Mouse (Mus musculus): ENCODE measurements at regions not wholly inside any gene's neighbourhood (a gene's known extent, or its start where the extent isn't known, plus 50 kb on each side); places are given as distances from the start of the nearest gene placed in this dataset.
"Not testable (repeated sequence)": the region's sequence is repeated elsewhere in the genome, so short reads cannot be mapped to it uniquely, and the experiment has no call there.

DNA sequence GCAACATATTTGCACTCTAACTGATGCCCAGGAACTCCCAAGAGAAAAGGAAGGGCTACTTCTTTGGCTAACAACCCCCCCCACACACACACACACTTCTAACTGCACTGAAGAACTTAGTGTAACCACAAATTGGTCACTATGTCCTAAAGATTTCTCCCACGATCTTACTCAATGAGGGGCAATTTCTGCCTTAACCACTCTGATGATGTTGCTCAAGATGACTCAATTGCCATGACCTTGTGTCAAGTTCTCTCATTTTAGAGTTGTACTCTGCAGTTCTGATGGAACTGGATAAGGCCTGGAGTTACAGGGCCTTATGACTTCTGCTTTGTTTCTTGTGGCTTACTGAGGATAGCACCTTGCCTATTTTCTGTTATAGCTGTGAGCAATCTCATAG is 81.7 kb downstream of the Sem1 start:
- no peak overlapping the region for H3K4me2 ChIP-seq
- no peak for ATAC-seq (ENCODE audit: low FRiP score)

DNA sequence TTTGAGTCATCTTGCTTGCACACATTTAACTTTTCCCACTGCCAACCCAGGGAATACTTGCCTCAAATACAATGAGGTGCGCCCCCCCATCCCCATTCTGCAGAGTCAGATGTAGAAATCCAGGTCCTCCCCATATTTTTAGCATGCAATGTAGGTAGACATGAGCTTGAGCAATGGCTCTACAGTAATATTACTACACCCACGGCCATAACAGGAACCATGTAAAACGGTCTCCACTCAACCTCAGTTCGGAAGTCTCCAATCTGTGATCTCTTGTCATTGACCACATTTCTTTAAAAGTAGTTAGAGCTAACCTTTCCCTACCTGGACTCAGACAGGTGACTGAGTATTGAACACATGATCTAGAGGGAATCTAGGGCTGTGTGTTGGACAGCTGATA is 82.1 kb downstream of the Sem1 start:
- Histone ChIP-seq H3K27ac (no peak overlapping the region), H3K9ac (no peak overlapping the region), H3K4me2 (no peak overlapping the region), H3K27me3 (no peaks in the 10 kb centered on the region), H3K4me1 (replicated peaks) (no peaks in the 10 kb centered on the region), H3K4me3 (no peak overlapping the region), H3K36me3 (no peaks in the 10 kb centered on the region), H3K9me3 (no peaks in the 10 kb centered on the region)
- 96% methylated on average over 4 of the region's 4 CpGs for WGBS
- ATAC-seq (ENCODE audit: low FRiP score) = no peak

More for the DNA sequence above, 81.7 kb downstream of the Sem1 start:
- Histone ChIP-seq H3K27ac (no peak overlapping the region), H3K36me3 (no peaks in the 10 kb centered on the region), H3K4me3 (no peak overlapping the region), H3K9ac (no peak overlapping the region), H3K4me1 (replicated peaks) (no peaks in the 10 kb centered on the region), H3K9me3 (no peaks in the 10 kb centered on the region), H3K27me3 (no peaks in the 10 kb centered on the region)
- WGBS = 88% methylated on average over 1 of the region's 1 CpGs

DNA sequence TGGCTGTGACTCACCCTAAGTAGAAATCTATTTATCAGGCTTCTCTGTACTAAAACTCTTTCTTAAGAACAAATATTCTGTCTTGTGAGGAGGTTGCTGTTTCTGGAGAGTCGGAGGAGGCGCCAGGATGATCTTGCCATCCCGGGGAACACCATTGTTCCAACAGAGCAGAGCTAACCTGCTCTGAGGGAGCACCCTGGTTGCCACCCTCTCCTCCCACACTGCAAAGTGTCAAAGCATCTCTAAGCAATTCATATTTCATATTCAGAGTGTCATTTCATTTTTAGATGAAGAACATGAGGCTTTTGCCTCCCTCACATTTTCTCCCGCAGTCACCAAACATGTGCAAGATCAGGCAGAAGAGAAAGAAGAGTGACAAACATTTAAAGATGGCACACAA is 90.3 kb downstream of the Sem1 start:
- WGBS = 85% methylated on average over 4 of the region's 4 CpGs
- no peaks in the 10 kb centered on the region for H3K36me3 ChIP-seq
- H3K27ac ChIP-seq = no peak overlapping the region
- H3K4me1 ChIP-seq (replicated peaks) = no peaks in the 10 kb centered on the region
- H3K9me3 ChIP-seq = no peaks in the 10 kb centered on the region
- H3K4me2 ChIP-seq = no peak overlapping the region
- no peak for ATAC-seq (ENCODE audit: low FRiP score)
- H3K9ac ChIP-seq = no peak overlapping the region
- no peaks in the 10 kb centered on the region for H3K27me3 ChIP-seq
- no peak overlapping the region for H3K4me3 ChIP-seq

DNA sequence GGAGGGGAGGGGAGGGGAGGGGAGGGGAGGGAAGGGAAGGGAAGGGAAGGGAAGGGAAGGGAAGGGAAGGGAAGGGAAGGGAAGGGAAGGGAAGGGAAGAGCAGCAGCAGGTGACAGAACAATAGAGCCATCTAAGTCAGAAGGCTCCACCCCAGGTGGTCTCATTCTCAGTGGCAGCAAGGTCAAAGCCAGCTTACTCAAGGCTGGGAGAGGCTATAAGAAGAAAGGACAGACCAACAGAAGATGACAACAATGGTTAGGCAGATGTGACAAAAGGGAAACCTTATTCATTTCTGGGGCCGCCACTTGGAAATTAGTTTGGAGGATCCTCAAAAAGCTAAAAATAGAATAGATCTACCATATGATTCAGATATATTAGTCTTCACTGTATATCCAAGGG is 96.9 kb downstream of the Sem1 start:
- H3K27ac ChIP-seq; H3K27me3 ChIP-seq; H3K9me3 ChIP-seq; H3K4me3 ChIP-seq; H3K9ac ChIP-seq; H3K36me3 ChIP-seq; H3K4me1 ChIP-seq (replicated peaks); H3K4me2 ChIP-seq; ATAC-seq (ENCODE audit: low FRiP score): not testable (repeated sequence)
- 93% methylated on average over 1 of the region's 1 CpGs for WGBS

DNA sequence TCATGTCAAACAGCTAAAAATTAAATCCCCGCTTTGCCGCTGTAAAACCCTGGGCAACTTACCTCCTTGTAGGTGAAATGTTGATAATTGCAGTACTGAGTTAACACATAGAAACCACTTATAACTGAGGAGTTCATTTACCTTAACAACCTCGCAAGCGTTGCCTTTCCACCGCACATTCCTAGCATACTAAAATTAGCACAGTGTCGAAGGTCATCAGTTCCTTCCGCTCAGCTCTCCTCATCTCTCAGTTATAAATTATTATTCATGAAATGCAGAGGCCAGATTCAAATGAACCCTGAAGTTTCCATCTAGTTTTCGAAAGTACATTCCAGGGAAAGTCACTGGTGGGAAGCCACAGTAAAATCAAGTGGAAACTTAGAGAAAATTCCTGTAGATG is 108.1 kb downstream of the Sem1 start:
- Histone ChIP-seq H3K4me3 (no peak overlapping the region), H3K27me3 (0 out of 2 replicates have a peak, but pooled peaks cover 2% of the 10 kb centered on the region), H3K27ac (no peak overlapping the region), H3K9ac (no peak overlapping the region), H3K36me3 (no peaks in the 10 kb centered on the region), H3K4me2 (no peak overlapping the region), H3K9me3 (no peaks in the 10 kb centered on the region), H3K4me1 (replicated peaks) (no peaks in the 10 kb centered on the region)
- WGBS = 74% methylated on average over 8 of the region's 8 CpGs
- no peak for ATAC-seq (ENCODE audit: low FRiP score)

DNA sequence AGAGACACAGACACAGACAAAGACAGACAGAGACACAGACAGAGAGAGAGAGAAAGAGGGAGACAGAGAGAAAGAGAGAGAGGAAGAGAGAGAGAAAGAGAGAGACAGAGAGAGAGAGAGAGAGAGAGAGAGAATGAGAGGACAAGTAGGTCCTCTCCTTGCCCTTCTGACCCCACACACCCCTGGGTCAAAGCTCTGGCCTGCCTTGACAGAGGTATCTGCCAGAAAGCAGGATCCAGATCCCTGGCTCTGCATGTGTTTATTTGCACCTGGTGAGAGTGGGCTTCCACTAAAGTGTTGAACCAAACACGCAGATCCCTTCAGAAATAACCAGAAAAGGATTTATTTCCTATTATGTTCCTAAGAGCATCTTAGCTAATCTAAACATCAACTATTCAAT is 110.9 kb downstream of the Sem1 start:
- 49% methylated on average over 1 of the region's 1 CpGs for WGBS
- no peak overlapping the region for H3K27ac ChIP-seq
- H3K4me2 ChIP-seq = no peak overlapping the region
- no peak for ATAC-seq (ENCODE audit: low FRiP score)
- no peak overlapping the region for H3K9ac ChIP-seq
- H3K4me1 ChIP-seq (replicated peaks) = peaks cover 14% of the 10 kb centered on the region
- no peak overlapping the region for H3K4me3 ChIP-seq
- H3K9me3 ChIP-seq = no peaks in the 10 kb centered on the region
- no peaks in the 10 kb centered on the region for H3K36me3 ChIP-seq
- H3K27me3 ChIP-seq = 0 out of 2 replicates have a peak, but pooled peaks cover 2% of the 10 kb centered on the region

DNA sequence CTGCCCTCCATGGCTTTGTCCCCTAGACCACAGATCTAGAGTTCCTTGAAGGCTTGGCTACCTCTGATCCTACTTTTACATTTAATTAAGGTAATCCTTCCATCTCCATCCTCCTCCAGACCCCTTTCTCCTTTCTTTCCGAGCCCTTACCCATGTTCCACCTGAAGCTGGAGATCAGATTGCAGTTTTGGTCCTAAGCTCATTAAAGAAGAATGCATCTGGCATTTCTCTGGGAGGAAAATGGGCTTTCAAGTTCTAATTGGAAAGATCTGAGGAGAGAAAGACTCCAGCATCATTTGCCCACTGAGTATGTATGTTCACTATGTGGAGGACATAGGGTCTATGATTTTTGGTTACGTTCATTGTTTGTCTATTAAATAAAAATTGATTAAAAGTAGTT is 112.2 kb downstream of the Sem1 start:
- Histone ChIP-seq H3K4me3 (no peak overlapping the region), H3K9me3 (no peaks in the 10 kb centered on the region), H3K9ac (no peak overlapping the region), H3K27ac (no peak overlapping the region), H3K36me3 (no peaks in the 10 kb centered on the region), H3K4me2 (no peak overlapping the region), H3K4me1 (replicated peaks) (peaks cover 14% of the 10 kb centered on the region), H3K27me3 (0 out of 2 replicates have a peak, but pooled peaks cover 2% of the 10 kb centered on the region)
- WGBS = 81% methylated on average over 2 of the region's 2 CpGs
- ATAC-seq (ENCODE audit: low FRiP score) = no peak

DNA sequence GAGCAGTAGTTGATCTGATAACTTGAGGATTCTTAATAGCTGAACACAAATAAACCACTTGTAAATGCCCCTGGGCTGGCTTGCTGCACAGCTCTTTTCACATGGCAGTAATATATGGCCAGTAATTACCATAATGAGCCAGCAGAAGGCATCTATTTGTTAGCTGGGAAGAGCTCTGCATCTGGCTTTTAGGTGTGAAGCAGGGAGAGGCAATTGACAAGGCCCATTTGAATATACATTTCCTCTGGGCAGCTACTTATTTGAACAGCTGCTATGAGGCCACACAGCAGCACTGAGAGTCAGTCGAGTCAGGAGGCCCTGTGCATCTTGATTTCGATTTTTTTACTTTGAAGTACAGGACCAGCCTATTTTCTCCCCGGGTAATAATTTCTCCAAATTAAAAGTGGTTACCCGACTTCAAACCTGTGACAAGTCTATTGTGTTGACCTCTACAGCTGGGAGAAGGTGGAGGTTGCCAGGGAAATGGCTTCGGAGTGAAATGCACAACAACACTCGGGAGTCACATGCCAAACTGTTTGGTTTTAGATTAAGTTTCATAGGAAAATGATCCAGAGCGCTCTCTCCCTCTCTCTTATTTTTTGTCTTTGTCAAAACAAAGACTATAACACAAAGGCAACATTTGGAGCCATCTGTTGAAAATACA is 114.5 kb downstream of the Sem1 start:
- H3K36me3 ChIP-seq = no peaks in the 10 kb centered on the region
- H3K4me2 ChIP-seq = no peak overlapping the region
- 0 out of 2 replicates have a peak, but pooled peaks cover 2% of the 10 kb centered on the region for H3K27me3 ChIP-seq
- 20% methylated on average over 7 of the region's 7 CpGs for WGBS
- peaks cover 20% of the 10 kb centered on the region for H3K4me1 ChIP-seq (replicated peaks)
- ATAC-seq (ENCODE audit: low FRiP score) = peak; percentile 68
- no peak overlapping the region for H3K9ac ChIP-seq
- no peaks in the 10 kb centered on the region for H3K9me3 ChIP-seq
- H3K4me3 ChIP-seq = no peak overlapping the region
- H3K27ac ChIP-seq = no peak overlapping the region; the same call in 1 of the 2 replicates

DNA sequence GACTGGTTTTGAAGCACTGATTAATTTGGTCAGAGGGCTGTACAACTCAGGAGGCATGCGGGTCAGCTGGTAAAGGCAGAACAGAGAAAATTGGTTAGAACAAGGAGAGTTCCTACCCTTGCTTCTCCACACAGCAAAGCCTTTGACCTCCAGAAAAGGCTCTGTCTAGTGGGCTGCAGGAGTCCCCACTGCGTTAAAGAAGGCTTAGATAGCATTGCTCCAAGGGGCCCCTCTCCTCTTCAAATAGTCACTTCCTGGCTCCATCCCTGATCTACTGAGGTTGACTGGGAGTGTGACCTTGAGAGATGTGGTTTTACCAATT is 118.6 kb downstream of the Sem1 start:
- Histone ChIP-seq H3K4me2 (peak overlapping the region; percentile 32), H3K9me3 (no peaks in the 10 kb centered on the region), H3K27ac (0 out of 2 replicates have a peak overlapping the region, but pooled peaks have one; percentile 31), H3K27me3 (no peaks in the 10 kb centered on the region), H3K9ac (no peak overlapping the region; the same call in 1 of the 2 replicates), H3K36me3 (no peaks in the 10 kb centered on the region), H3K4me3 (0 out of 2 replicates have a peak overlapping the region, but pooled peaks have one; percentile 6), H3K4me1 (replicated peaks) (peaks cover 20% of the 10 kb centered on the region)
- ATAC-seq (ENCODE audit: low FRiP score) = peak; percentile 64
- 6% methylated on average over 2 of the region's 2 CpGs for WGBS

DNA sequence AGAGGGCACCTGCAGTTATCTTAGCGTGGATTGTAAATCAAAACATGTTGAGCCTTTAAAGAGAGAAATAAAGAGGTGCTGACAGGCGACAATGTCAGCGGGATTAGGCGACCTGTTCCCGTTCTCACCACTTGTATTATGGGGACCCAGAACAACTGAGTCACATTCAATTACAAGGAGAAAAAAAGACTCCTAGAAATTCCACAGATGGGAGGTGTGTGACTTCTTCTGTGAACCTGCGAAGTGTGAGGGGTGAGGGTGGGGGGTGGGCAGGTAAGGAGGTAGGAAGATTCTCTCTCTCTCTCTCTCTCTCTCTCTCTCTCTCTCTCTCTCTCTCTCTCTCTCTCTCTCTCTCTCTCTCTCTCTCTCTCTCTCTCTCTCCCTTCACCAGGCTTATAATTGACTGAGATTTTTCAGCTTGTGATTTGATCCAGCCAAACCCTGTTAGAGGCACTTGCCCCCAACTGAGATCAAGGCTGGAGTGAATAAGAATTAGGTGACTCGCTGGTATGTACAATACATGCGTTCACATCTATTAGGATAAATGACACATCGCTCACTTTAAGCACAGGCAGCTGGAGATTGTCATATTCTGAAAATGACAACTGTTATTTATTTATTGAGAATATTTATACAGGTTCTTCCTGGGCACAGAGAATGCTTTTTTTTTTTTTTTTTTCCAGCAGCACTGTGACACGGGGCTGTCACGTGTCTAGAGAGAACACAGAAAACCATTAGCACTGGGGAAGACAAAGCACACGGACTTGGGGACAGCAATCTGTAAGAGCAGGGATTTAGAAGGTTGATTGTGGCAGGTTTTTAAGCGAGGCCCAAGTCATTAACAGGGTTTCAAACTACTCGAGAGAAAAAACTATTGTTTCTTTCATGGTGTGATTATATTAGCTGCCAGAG is 119.2 kb downstream of the Sem1 start:
- peak overlapping the region; percentile 32 for H3K4me2 ChIP-seq
- H3K9ac ChIP-seq = no peak overlapping the region; the same call in 1 of the 2 replicates
- H3K27me3 ChIP-seq = no peaks in the 10 kb centered on the region
- ATAC-seq (ENCODE audit: low FRiP score) = peak; percentile 88
- peaks cover 16% of the 10 kb centered on the region for H3K4me1 ChIP-seq (replicated peaks)
- H3K4me3 ChIP-seq = peak overlapping the region; percentile 6; the same call in 1 of the 2 replicates
- H3K9me3 ChIP-seq = no peaks in the 10 kb centered on the region
- WGBS = 20% methylated on average over 14 of the region's 14 CpGs
- H3K36me3 ChIP-seq = no peaks in the 10 kb centered on the region
- 0 out of 2 replicates have a peak overlapping the region, but pooled peaks have one; percentile 31 for H3K27ac ChIP-seq

DNA sequence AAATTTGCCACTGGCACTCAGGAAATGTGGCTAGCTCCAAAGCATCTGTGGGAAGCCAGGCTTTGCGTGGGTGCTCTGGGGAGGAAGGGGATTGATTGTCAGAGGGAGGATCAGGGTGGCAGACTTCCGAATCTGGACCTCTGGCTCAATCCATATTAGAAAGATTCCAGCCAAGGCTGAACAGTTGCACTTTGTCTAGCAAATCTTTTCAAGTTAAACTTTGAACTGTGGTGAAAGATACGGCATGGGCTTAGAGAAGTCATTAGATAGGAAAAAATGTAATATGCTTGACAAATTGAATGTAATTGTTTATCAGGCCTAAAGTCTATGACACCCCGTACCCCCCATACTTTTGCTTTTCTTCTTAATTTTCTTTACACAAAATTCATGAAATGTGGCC is 120.7 kb downstream of the Sem1 start:
- Histone ChIP-seq H3K9ac (no peak overlapping the region), H3K27ac (no peak overlapping the region), H3K36me3 (no peaks in the 10 kb centered on the region), H3K27me3 (no peaks in the 10 kb centered on the region), H3K4me1 (replicated peaks) (peaks cover 6% of the 10 kb centered on the region), H3K4me2 (no peak overlapping the region), H3K4me3 (no peak overlapping the region), H3K9me3 (no peaks in the 10 kb centered on the region)
- WGBS = 77% methylated on average over 4 of the region's 4 CpGs
- no peak for ATAC-seq (ENCODE audit: low FRiP score)

DNA sequence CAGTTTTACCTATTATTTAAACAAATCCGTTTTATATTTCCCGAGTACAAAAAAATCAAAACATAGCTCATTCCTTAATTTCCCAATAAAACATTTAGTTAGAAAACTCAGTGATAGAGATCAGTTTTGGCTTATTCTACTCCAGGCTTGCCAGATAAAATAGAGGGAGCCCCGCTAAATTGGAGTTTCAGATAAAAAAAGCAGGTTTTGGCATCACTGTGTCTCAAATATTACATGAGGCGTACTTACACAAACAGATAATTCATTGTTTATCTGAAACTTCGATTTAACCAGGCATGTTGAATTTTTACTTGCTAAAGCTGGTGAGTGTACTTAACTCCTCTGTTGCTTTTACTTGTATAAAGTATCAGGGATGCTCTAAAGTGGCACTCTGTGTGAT is 121.5 kb downstream of the Sem1 start:
- Histone ChIP-seq H3K9ac (no peak overlapping the region), H3K27ac (no peak overlapping the region), H3K9me3 (no peaks in the 10 kb centered on the region), H3K4me1 (replicated peaks) (peaks cover 6% of the 10 kb centered on the region), H3K36me3 (no peaks in the 10 kb centered on the region), H3K4me2 (no peak overlapping the region), H3K4me3 (no peak overlapping the region), H3K27me3 (no peaks in the 10 kb centered on the region)
- WGBS = 89% methylated on average over 5 of the region's 5 CpGs
- no peak for ATAC-seq (ENCODE audit: low FRiP score)
